Mouse (Mus musculus) brain, adult 10 weeks (tissue): Measurements from ENCODE around the gene Cc2d2b. TPM values are rescaled to one million over a fixed set of nuclear protein-coding genes. Genes with fewer than 3 reads are reported as not detected.

Source experiments
- polyA plus RNA-seq: library from polyadenylated mRNA; stranded (reverse); fragments of 350-450 nt; fragmentation: Illumina TruSeq; extraction: RNeasy Lipid Tissue Mini Kit (QIAGEN cat#74804); gene quantifications from one replicate; pipeline ENCODE4 v1.2.3, GENCODE M21; 2015; ENCODE audit warnings: low read depth, low replicate concordance

Gene Cc2d2b
- polyA plus RNA-seq: not detected

DNA sequence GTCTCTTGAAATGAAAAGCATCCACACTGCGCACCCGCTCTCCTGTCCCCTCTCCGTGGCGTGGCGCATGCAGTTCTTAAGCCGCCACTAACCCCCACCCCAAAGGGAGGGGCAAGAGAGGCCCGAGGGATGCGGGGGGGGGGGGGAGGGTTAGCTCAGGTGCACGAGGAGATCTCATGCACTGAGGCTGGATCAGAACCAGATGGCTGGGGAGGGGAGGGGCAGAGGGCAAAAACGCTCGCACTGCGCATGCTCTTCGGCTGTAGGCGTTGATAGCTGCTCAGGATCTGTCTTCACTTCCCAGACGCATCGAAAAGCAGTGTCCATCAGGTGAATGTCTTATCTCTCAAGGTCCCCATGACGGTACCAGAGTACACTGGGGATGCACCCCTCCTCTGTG is at the start of gene Cc2d2b:
Cc2d2b (plus strand) TSS at position 195 of the 400 bp plus-strand sequence.

DNA sequence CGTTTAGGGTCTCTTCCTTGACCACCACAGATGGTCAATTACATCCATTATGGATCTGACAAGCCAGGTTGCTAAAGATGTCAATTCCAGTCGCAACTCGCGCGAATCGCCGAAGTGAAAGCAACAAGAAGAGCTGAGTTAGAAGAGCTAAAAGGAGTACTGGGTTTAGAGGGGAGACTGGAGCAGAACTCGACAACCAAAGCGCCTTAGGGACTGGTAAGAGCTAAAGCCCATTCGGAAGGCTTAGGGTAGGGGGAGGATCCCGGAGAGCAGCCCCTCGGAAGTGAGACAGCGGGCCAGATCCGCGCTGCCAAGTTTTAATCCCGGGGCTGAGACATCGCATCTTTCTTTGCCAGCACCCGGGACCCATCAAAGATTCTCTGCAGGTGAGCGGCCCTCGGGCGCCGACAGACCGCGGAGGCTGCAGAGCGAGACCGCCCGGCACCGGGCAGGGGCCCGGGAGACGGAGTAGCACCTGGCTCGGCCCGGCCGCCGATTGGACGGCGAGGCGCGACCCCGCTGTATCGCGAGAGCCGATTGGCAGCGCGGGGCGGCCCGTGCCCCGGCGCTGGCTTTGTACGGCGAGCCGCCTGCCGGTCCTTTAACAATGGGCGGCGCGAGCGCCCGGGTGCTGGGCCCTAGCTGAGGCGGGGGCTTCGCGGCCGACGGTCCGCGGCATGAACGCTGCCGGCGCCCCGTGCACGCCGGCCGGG is 82.3 kb downstream of the Cc2d2b start, which contains the start of gene Ccnj:
Ccnj (plus strand) TSS at position 577 of the 713 bp plus-strand sequence.

Other genes with a start within 250 kb of the Cc2d2b start
- gene Sorbs1, start 235.0 kb upstream of the Cc2d2b start, polyA plus RNA-seq: 92.4 TPM
- 18.8 TPM for gene Aldh18a1, start 160.3 kb upstream of the Cc2d2b start, polyA plus RNA-seq
- gene Tctn3, start 136.5 kb upstream of the Cc2d2b start, polyA plus RNA-seq: 23.4 TPM
- 10.7 TPM for gene Entpd1, start 136.4 kb upstream of the Cc2d2b start, polyA plus RNA-seq
- 6.5 TPM for gene Ccnj, start 82.5 kb downstream of the Cc2d2b start, polyA plus RNA-seq
- 7.4 TPM for gene Zfp518a, start 146.0 kb downstream of the Cc2d2b start, polyA plus RNA-seq
- gene Blnk, start 245.8 kb downstream of the Cc2d2b start, polyA plus RNA-seq: 6.1 TPM